Mouse (Mus musculus) small intestine, adult 2 months (tissue): Measurements from ENCODE around the gene Pdcd1.

ENCODE experiments used
- CTCF ChIP-seq: fragments of 200-500 bp; IDR thresholded peaks from 2 replicates; pipeline ENCODE4 v1.5.1; 2012; ENCODE audit warnings: low read depth, mild to moderate bottlenecking, control low read depth, inconsistent platforms, low read length, moderate library complexity, mixed read lengths; ENCODE audit not compliant: insufficient replicate concordance, insufficient read length; ENCODE audit errors: extremely low read depth
- POLR2A ChIP-seq: fragments of 200-500 bp; IDR thresholded peaks from 2 replicates; pipeline ENCODE4 v1.6.1; 2012; ENCODE audit warnings: low read depth, mild to moderate bottlenecking, control low read depth, inconsistent platforms, low read length, moderate library complexity

- TF ChIP-seq POLR2A = no peak
- TF ChIP-seq CTCF = no peak
Observed at GRCm38 (mm10) chr1:94046544-94046943, 5.8 kb downstream of the Pdcd1 start.
